Mouse (Mus musculus): ENCODE measurements at regions not wholly inside any gene's neighbourhood (a gene's known extent, or its start where the extent isn't known, plus 50 kb on each side); places are given as distances from the start of the nearest gene placed in this dataset.

- no peak for ATAC-seq (replicated peaks; ENCODE audit: low FRiP score, poor library complexity, severe bottlenecking)
Measured at GRCm38 (mm10) chr4:114712921-114713527, 108.5 kb upstream of the Gm12830 start.

GRCm38 (mm10) chr4:114716703-114717102, 104.8 kb upstream of the Gm12830 start:
- ATAC-seq (replicated peaks; ENCODE audit: low FRiP score, poor library complexity, severe bottlenecking), result no peak

GRCm38 (mm10) chr4:114720696-114721095, 100.8 kb upstream of the Gm12830 start:
- ATAC-seq (replicated peaks; ENCODE audit: low FRiP score, poor library complexity, severe bottlenecking), result no peak

GRCm38 (mm10) chr4:114721386-114721785, 100.1 kb upstream of the Gm12830 start:
- no peak for ATAC-seq (replicated peaks; ENCODE audit: low FRiP score, poor library complexity, severe bottlenecking)

GRCm38 (mm10) chr4:114728235-114729000, 93.1 kb upstream of the Gm12830 start:
- ATAC-seq (replicated peaks; ENCODE audit: low FRiP score, poor library complexity, severe bottlenecking), result peak; percentile 46; the same call in 1 of the 2 replicates

- no peak for ATAC-seq (replicated peaks; ENCODE audit: low FRiP score, poor library complexity, severe bottlenecking)
Measured at GRCm38 (mm10) chr4:114733256-114734004, 88.1 kb upstream of the Gm12830 start.

- ATAC-seq (replicated peaks; ENCODE audit: low FRiP score, poor library complexity, severe bottlenecking), result no peak
Measured at GRCm38 (mm10) chr4:114738903-114739667, 82.4 kb upstream of the Gm12830 start.

- ATAC-seq (replicated peaks; ENCODE audit: low FRiP score, poor library complexity, severe bottlenecking), result no peak
Measured at GRCm38 (mm10) chr4:114748131-114748530, 73.4 kb upstream of the Gm12830 start.

GRCm38 (mm10) chr4:114759837-114760236, 61.7 kb upstream of the Gm12830 start:
- no peak for ATAC-seq (replicated peaks; ENCODE audit: low FRiP score, poor library complexity, severe bottlenecking)

- ATAC-seq (replicated peaks; ENCODE audit: low FRiP score, poor library complexity, severe bottlenecking), result no peak
Measured at GRCm38 (mm10) chr4:114766643-114767393, 54.7 kb upstream of the Gm12830 start.

Measured in erythroblast, adult 5-6 weeks (primary cell).